Mouse (Mus musculus): ENCODE results near the gene Map2k2.

Gene Map2k2

GRCm38 (mm10) chr10:81094931-81095678 is 10.6 kb upstream of the Map2k2 start:
- DNase-seq (ENCODE audit: low read depth, low spot score), result peak; percentile 42

GRCm38 (mm10) chr10:81106113-81106721 is 502 bp downstream of the Map2k2 start:
- peak; percentile 99 for DNase-seq (ENCODE audit: low read depth, low spot score)

GRCm38 (mm10) chr10:81112946-81113345 is 7.2 kb downstream of the Map2k2 start:
- no peak for DNase-seq (ENCODE audit: low read depth, low spot score)

- DNase-seq (ENCODE audit: low read depth, low spot score), result no peak
Observed at GRCm38 (mm10) chr10:81119625-81120024, 13.9 kb downstream of the Map2k2 start.

GRCm38 (mm10) chr10:81120650-81121049 is 14.9 kb downstream of the Map2k2 start:
- no peak for DNase-seq (ENCODE audit: low read depth, low spot score)

- DNase-seq (ENCODE audit: low read depth, low spot score), result no peak
Observed at GRCm38 (mm10) chr10:81122889-81123288, 17.2 kb downstream of the Map2k2 start.

GRCm38 (mm10) chr10:81123500-81123899 is 17.8 kb downstream of the Map2k2 start:
- DNase-seq (ENCODE audit: low read depth, low spot score), result no peak

- peak; percentile 75 for DNase-seq (ENCODE audit: low read depth, low spot score)
Observed at GRCm38 (mm10) chr10:81134181-81134587, 28.5 kb downstream of the Map2k2 start.

GRCm38 (mm10) chr10:81134966-81135681 is 29.4 kb downstream of the Map2k2 start, which contains the start of gene Zbtb7a:
Gene Zbtb7a, plus strand, starts transcription at chr10:81135220.
- DNase-seq (ENCODE audit: low read depth, low spot score), result no peak

- DNase-seq (ENCODE audit: low read depth, low spot score), result no peak
Observed at GRCm38 (mm10) chr10:81135831-81136705, 30.4 kb downstream of the Map2k2 start.

GRCm38 (mm10) chr10:81136706-81137231 is 31.1 kb downstream of the Map2k2 start:
- DNase-seq (ENCODE audit: low read depth, low spot score), result no peak

- peak; percentile 99 for DNase-seq (ENCODE audit: low read depth, low spot score)
Observed at GRCm38 (mm10) chr10:81137252-81138130, 31.8 kb downstream of the Map2k2 start.

- no peak for DNase-seq (ENCODE audit: low read depth, low spot score)
Observed at GRCm38 (mm10) chr10:81138131-81138782, 32.5 kb downstream of the Map2k2 start.

- DNase-seq (ENCODE audit: low read depth, low spot score), result no peak
Observed at GRCm38 (mm10) chr10:81138821-81139528, 33.3 kb downstream of the Map2k2 start.

- DNase-seq (ENCODE audit: low read depth, low spot score), result no peak
Observed at GRCm38 (mm10) chr10:81139529-81139846, 33.8 kb downstream of the Map2k2 start.

GRCm38 (mm10) chr10:81140005-81140404 is 34.3 kb downstream of the Map2k2 start:
- no peak for DNase-seq (ENCODE audit: low read depth, low spot score)

- peak; percentile 79 for DNase-seq (ENCODE audit: low read depth, low spot score)
Observed at GRCm38 (mm10) chr10:81140717-81141454, 35.2 kb downstream of the Map2k2 start.

- peak; percentile 94 for DNase-seq (ENCODE audit: low read depth, low spot score)
Observed at GRCm38 (mm10) chr10:81141455-81142210, 35.9 kb downstream of the Map2k2 start.
